Mouse (Mus musculus): ENCODE results near the gene Vmn2r32.
"Not testable (repeated sequence)": the region's sequence is repeated elsewhere in the genome, so short reads cannot be mapped to it uniquely, and the experiment has no call there.

Vmn2r32 gene

DNA sequence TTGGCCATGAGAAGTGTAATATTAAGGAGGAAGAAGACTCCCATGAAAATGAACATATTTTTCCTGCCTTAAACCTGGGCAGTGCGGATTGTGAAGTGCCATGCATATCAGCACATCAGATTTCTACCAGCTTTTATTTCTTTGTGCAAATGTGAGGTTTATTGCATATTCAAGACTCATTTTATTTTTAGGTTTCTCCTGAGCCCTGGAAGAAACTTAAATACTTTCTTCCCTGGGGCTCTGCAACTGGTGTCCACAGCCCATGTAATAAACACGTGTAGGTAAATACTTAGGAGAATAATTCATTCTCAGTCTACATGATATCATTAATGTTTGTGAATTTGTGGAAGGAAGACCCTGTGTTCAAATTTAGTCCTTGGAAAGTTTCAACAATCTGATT, at the start of gene Vmn2r32:
TSS of gene Vmn2r32 (minus strand) at position 101 of the 400 bp plus-strand sequence.
- DNase-seq, result not testable (repeated sequence)
